8 mouse cellular contexts compared by ENCODE assay signal in genomic region chr8:61223729-61224379, GRCm38 (mm10). TPM values are rescaled to one million over a fixed set of nuclear protein-coding genes. Genes with fewer than 3 reads are reported as not detected.
DNase-seq lines count a peak whose midpoint lies in the region; ATAC-seq and TF ChIP-seq lines count a peak whose summit lies in the region.

Sh3rf1 (plus strand) TSS chr8:61223872.

- TF ChIP-seq CTCF in bone marrow, adult 2 months (IDR thresholded peaks at IDR 0.05; ENCODE audit: control insufficient read depth, insufficient read depth, low read length) = no peak

- DNase-seq in CD4-positive helper T cell, adult 2 months (ENCODE audit: low read depth, low spot score) = peak; percentile 87
- DNase-seq in fibroblast of lung, adult 2 months (ENCODE audit: low read depth) = peak; percentile 25
- DNase-seq in kidney, postnatal 10 days = peak; percentile 93
- DNase-seq in liver, embryonic 13.5 days = peak; percentile 59
- peak; percentile 84 for DNase-seq in neural tube, embryonic 10.5 days (ENCODE audit: extremely low spot score, low spot score)

- peak within 1 kb of the TSS; percentile 80 for H3K4me2 ChIP-seq in heart, embryonic 13.5 days
- H3K4me2 ChIP-seq in liver, embryonic 13.5 days = peak within 1 kb of the TSS; percentile 77
- peak within 1 kb of the TSS; percentile 94 for H3K4me2 ChIP-seq in stomach, embryonic 15.5 days

- under 1% methylated on average over 84 of the region's 84 CpGs for WGBS in bone marrow, adult 2 months
- WGBS in heart, embryonic 13.5 days = under 1% methylated on average over 65 of the region's 84 CpGs
- WGBS in liver, embryonic 13.5 days (ENCODE audit: insufficient replicate concordance) = under 1% methylated on average over 76 of the region's 84 CpGs
- under 1% methylated on average over 58 of the region's 84 CpGs for WGBS in stomach, embryonic 15.5 days

- peak within 1 kb of the TSS; percentile 54; the same call in 1 of the 2 replicates for H3K27ac ChIP-seq in bone marrow, adult 2 months (ENCODE audit: control insufficient read depth, insufficient read depth, low read depth, low read length, poor library complexity)
- H3K27ac ChIP-seq in heart, embryonic 13.5 days (replicated peaks) = peak within 1 kb of the TSS; percentile 78
- no peak within 1 kb of the TSS for H3K27ac ChIP-seq in liver, embryonic 13.5 days
- peak within 1 kb of the TSS; percentile 86 for H3K27ac ChIP-seq in stomach, embryonic 15.5 days

- no peaks in the 10 kb centered on the region; the same call in none of the 2 replicates for H3K4me1 ChIP-seq in bone marrow, adult 2 months (ENCODE audit: control insufficient read depth, insufficient read depth, low read length)
- H3K4me1 ChIP-seq in heart, embryonic 13.5 days = peaks cover 40% of the 10 kb centered on the region
- peaks cover 21% of the 10 kb centered on the region for H3K4me1 ChIP-seq in liver, embryonic 13.5 days (replicated peaks)
- H3K4me1 ChIP-seq in stomach, embryonic 15.5 days = peaks cover 19% of the 10 kb centered on the region

- ATAC-seq in heart, embryonic 13.5 days (ENCODE audit: extremely low read depth, insufficient number of reproducible peaks, low FRiP score, low TSS enrichment) = peak; percentile 79
- ATAC-seq in liver, embryonic 13.5 days (ENCODE audit: low read depth) = peak; percentile 90
- peak; percentile 91 for ATAC-seq in stomach, embryonic 15.5 days (ENCODE audit: insufficient read depth, low FRiP score, low read depth)

- peaks cover 33% of the 10 kb centered on the region for H3K27me3 ChIP-seq in heart, embryonic 13.5 days (replicated peaks)
- peaks cover 36% of the 10 kb centered on the region for H3K27me3 ChIP-seq in liver, embryonic 13.5 days
- no peaks in the 10 kb centered on the region for H3K27me3 ChIP-seq in stomach, embryonic 15.5 days (replicated peaks)

- H3K36me3 ChIP-seq in heart, embryonic 13.5 days = peaks cover 2% of the 10 kb centered on the region; the same call in 1 of the 2 replicates
- 0 out of 2 replicates have a peak, but pooled peaks cover 2% of the 10 kb centered on the region for H3K36me3 ChIP-seq in liver, embryonic 13.5 days
- no peaks in the 10 kb centered on the region for H3K36me3 ChIP-seq in stomach, embryonic 15.5 days

- peak; percentile 46; the same call in 1 of the 2 replicates for TF ChIP-seq POLR2A in bone marrow, adult 2 months (IDR thresholded peaks at IDR 0.05; ENCODE audit: borderline replicate concordance, control insufficient read depth, low read depth, low read length)

- no peaks in the 10 kb centered on the region for H3K9me3 ChIP-seq in heart, embryonic 13.5 days
- H3K9me3 ChIP-seq in liver, embryonic 13.5 days (replicated peaks) = no peaks in the 10 kb centered on the region
- H3K9me3 ChIP-seq in stomach, embryonic 15.5 days = no peaks in the 10 kb centered on the region

- H3K4me3 ChIP-seq in bone marrow, adult 2 months (replicated peaks; ENCODE audit: control insufficient read depth, low read depth, low read length) = peak within 1 kb of the TSS; percentile 76
- H3K4me3 ChIP-seq in heart, embryonic 13.5 days = peak within 1 kb of the TSS; percentile 84
- peak within 1 kb of the TSS; percentile 69 for H3K4me3 ChIP-seq in liver, embryonic 13.5 days (replicated peaks)
- H3K4me3 ChIP-seq in stomach, embryonic 15.5 days (replicated peaks) = peak within 1 kb of the TSS; percentile 80

- peak within 1 kb of the TSS; percentile 86 for H3K9ac ChIP-seq in heart, embryonic 13.5 days
- H3K9ac ChIP-seq in liver, embryonic 13.5 days = peak within 1 kb of the TSS; percentile 71
- H3K9ac ChIP-seq in stomach, embryonic 15.5 days = peak within 1 kb of the TSS; percentile 70

RNA-seq across cellular contexts. Expression of gene Sh3rf1, which starts in this region (rescaled TPM):
- 1.7 and 2.4 TPM in 2 replicates for polyA plus RNA-seq in bone marrow, adult 2 months (2011; ENCODE audit: insufficient read depth, insufficient read length, low replicate concordance, missing spikeins)
- polyA plus RNA-seq in heart, embryonic 13.5 days (2015; fragmentation: Nextera tagmentation; extraction: Ambion mirVana) = 4.8 and 5.3 TPM in 2 replicates
- 1.1 and 1.7 TPM in 2 replicates for polyA plus RNA-seq in liver, embryonic 13.5 days (2015; fragmentation: Nextera tagmentation; extraction: Ambion mirVana)
- 11.0 and 11.4 TPM in 2 replicates for polyA plus RNA-seq in stomach, embryonic 15.5 days (2015; fragmentation: Nextera tagmentation; extraction: Ambion mirVana)

Comparison
In these comparisons a context has a peak if more than half of its experiments do, and no peak if none do; other contexts are left out.
1. DNase-seq: peak in every context shown above with its lines; median percentile 93 in kidney, postnatal 10 days; 87 in CD4-positive helper T cell, adult 2 months; 84 in neural tube, embryonic 10.5 days; 59 in liver, embryonic 13.5 days; 25 in fibroblast of lung, adult 2 months.